Mouse (Mus musculus) frontal cortex, postnatal 10 days (tissue): ENCODE data around the gene Gm15080.
"Not testable (repeated sequence)": the region's sequence is repeated elsewhere in the genome, so short reads cannot be mapped to it uniquely, and the experiment has no call there.

Experiments
- DNase-seq, 2 experiments: peaks; one replicate each; pipeline ENCODE4 v3.0.0; 2022; ENCODE audit warnings: low spot score in 2 of 2, mixed read lengths in 1 of 2

Gene Gm15080

DNA sequence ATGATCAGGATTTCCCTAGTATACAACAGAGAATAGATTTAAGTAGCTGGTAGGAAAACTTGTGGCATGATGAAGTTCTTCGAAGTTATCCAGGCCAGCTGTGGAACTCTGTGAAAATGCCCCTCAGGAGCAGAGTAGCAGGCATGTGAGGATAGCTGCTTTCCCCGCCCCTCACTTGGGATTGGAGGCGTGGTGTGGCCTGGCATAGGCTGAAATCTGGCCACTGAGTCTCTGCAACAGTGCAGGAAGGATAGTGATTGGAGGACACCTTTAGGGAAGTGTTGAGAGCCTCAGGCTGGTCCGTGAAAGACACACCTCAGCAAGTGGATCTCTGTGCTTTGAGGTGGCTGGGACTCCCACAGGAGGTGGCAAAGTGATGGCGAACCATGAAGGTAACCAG, at the start of gene Gm15080:
Gene Gm15080 (plus strand): TSS at position 301 of the 400 bp plus-strand sequence.
- DNase-seq, result not testable (repeated sequence)
